Comparison of ENCODE assay signal across 8 mouse cellular contexts in genomic region chr17:79715649-79716143, GRCm38 (mm10). TPM values are rescaled to one million over a fixed set of nuclear protein-coding genes. Genes with fewer than 3 reads are reported as not detected.
DNase-seq lines count a peak whose midpoint lies in the region; ATAC-seq lines count a peak whose summit lies in the region.

No protein-coding gene starts in this region.

- H3K4me3 ChIP-seq in intestine, embryonic 16.5 days (ENCODE audit: low read length), result peak overlapping the region; percentile 47
- H3K4me3 ChIP-seq in midbrain, embryonic 10.5 days, result peak overlapping the region; percentile 63

- peak; percentile 87 to 97 for DNase-seq in adrenal gland, adult (ENCODE audit: inconsistent age in 2 of 2, low spot score in 1 of 2)
- peak; percentile 95 for DNase-seq in embryo, embryonic 10.5 days (ENCODE audit: low spot score)
- DNase-seq in gastrocnemius, postnatal 4 days (ENCODE audit: low spot score in 2 of 2), result peak; percentile 64 to 82
- peak; percentile 84 to 88 for DNase-seq in left cerebral cortex, postnatal 25 days (ENCODE audit: low spot score in 2 of 2)
- DNase-seq in midbrain, embryonic 10.5 days (ENCODE audit: low spot score), result peak; percentile 93
- peak; percentile 79 for DNase-seq in right cerebral cortex, postnatal 36 days (ENCODE audit: low spot score in 2 of 2)
- peak; percentile 83 to 91 for DNase-seq in urinary bladder, postnatal 4 days (ENCODE audit: low spot score in 2 of 2)

- no peaks in the 10 kb centered on the region for H3K36me3 ChIP-seq in intestine, embryonic 16.5 days (ENCODE audit: control insufficient read depth, insufficient read depth, low read length)
- H3K36me3 ChIP-seq in midbrain, embryonic 10.5 days, result no peaks in the 10 kb centered on the region

- no peaks in the 10 kb centered on the region for H3K9me3 ChIP-seq in intestine, embryonic 16.5 days (ENCODE audit: control insufficient read depth, low read length)
- H3K9me3 ChIP-seq in midbrain, embryonic 10.5 days (replicated peaks), result no peaks in the 10 kb centered on the region

- H3K27ac ChIP-seq in intestine, embryonic 16.5 days (ENCODE audit: low read length), result no peak overlapping the region
- H3K27ac ChIP-seq in midbrain, embryonic 10.5 days (replicated peaks), result peak overlapping the region; percentile 81

- H3K27me3 ChIP-seq in intestine, embryonic 16.5 days (replicated peaks; ENCODE audit: control insufficient read depth, insufficient read depth, low read length), result peaks cover 25% of the 10 kb centered on the region
- H3K27me3 ChIP-seq in midbrain, embryonic 10.5 days (ENCODE audit: low read depth, poor library complexity, severe bottlenecking), result peaks cover 84% of the 10 kb centered on the region

- intact Hi-C loops in left cerebral cortex, postnatal 25 days (cut with DNase I), result no loop called here

- WGBS in intestine, embryonic 16.5 days, result under 1% methylated on average over 42 of the region's 42 CpGs
- WGBS in midbrain, embryonic 10.5 days, result 0% methylated on average over 42 of the region's 42 CpGs

- peak overlapping the region; percentile 58 for H3K9ac ChIP-seq in intestine, embryonic 16.5 days (ENCODE audit: low read depth, low read length)

- peak; percentile 91 for ATAC-seq in intestine, embryonic 16.5 days

- peaks cover 25% of the 10 kb centered on the region for H3K4me1 ChIP-seq in intestine, embryonic 16.5 days (ENCODE audit: control insufficient read depth, insufficient read depth, low read length)
- H3K4me1 ChIP-seq in midbrain, embryonic 10.5 days, result peaks cover 38% of the 10 kb centered on the region

- peak overlapping the region; percentile 89 for H3K4me2 ChIP-seq in intestine, embryonic 16.5 days (ENCODE audit: low read depth, low read length)

RNA-seq across cellular contexts. Expression of gene Cyp1b1, which starts 0.8 kb away (rescaled TPM):
- under 1 TPM; 0.36 to 0.42 TPM for total RNA-seq in gastrocnemius, postnatal 4 days (2021)
- polyA plus RNA-seq in intestine, embryonic 16.5 days (2015; fragmentation: Nextera tagmentation; extraction: Ambion mirVana), result 6.9 and 8.9 TPM in 2 replicates
- total RNA-seq in left cerebral cortex, postnatal 25 days (2021), result 1 to 10 TPM; 2.3 to 3.0 TPM
- 1.5 and 1.7 TPM in 2 replicates for polyA plus RNA-seq in midbrain, embryonic 10.5 days (2016; fragmentation: Nextera tagmentation; extraction: Ambion mirVana)
